Mouse (Mus musculus): ENCODE data around the gene Exoc7. TPM values are rescaled to one million over a fixed set of nuclear protein-coding genes. Genes with fewer than 3 reads are reported as not detected.

The Exoc7 gene
- 44.3 TPM for polyA plus RNA-seq (2017; shearing (Covaris generic))

DNA sequence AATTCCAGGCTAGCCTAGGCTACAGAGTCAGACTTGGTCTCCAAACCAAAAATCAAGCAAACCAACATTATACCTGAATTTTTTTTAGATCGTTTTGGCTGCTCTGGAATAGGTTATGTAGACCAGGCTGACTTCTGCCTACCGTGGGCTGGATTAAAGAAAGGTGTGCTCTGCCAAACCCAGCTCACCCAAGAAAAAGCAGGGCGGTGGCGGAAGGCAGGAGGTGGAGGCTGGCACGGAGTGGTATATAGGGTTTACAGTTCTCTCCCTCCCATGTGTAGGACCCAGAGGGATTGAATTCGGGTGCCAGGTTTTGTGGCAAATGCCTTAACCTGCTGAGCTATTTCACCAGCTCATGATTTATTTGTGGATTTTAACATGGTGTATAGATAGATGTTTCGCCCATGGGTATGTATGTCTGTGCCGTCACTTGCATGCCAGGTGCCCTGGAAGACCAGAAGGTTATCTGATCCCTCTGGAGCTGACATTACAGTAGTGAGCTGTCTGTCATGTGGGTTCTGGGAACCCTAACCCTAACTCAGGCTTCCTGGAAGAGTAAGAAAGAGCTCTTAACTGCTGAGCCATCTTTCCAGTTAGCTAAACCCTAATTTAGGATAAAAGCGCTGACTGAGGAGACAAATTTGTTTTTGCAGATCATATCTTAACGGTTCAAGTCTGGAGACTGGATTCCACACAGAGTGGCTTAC, at the start of gene Exoc7:
Gene Exoc7 (minus strand): TSS at position 215 of the 707 bp plus-strand sequence.

GRCm38 (mm10) chr11:116335244-116336036, 28.4 kb upstream of the Exoc7 start, which contains the start of gene Foxj1:
Gene Foxj1, minus strand, starts transcription at chr11:116335399.

GRCm38 (mm10) chr11:116280751-116281663, 26.0 kb downstream of the Exoc7 start, which contains the start of gene Galr2:
Gene Galr2, plus strand, starts transcription at chr11:116280939.

DNA sequence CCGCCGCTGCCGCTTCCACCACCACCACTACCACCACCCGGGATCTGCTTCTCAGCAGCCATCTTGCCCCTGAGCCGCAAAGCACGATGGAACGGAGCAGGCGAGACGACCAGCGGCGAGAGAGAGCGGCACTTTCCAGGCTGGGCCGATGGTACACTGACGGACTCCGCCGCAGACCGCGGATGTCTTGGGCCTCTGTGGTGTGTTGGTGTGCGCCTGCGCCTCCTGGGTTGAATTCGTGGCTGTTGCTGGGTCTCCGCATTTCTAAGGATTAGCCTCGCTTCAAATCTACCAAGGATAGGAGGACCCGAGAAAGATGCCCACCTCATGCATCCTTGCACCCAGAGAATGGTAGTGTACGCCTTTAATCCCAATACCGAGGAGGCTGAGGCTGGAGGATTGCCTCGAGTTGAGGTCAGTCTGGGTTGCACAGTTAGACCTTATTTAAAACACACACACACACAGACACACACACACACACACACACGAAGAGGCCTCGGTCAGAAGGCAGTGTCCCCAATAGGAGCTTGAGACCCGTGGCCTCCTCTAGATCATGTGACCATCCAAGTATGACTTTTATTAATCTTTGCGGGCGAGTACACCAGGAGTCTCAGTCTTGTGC, 32.9 kb downstream of the Exoc7 start, which contains the start of gene Srp68:
Gene Srp68 (minus strand): TSS at position 173 of the 622 bp plus-strand sequence.

Other genes starting within 250 kb of the Exoc7 start
- 92.3 TPM for gene Unc13d, start 229.3 kb downstream of the Exoc7 start, polyA plus RNA-seq (2017; shearing (Covaris generic))
- 267 TPM for gene Wbp2, start 220.2 kb downstream of the Exoc7 start, polyA plus RNA-seq (2017; shearing (Covaris generic))
- gene Trim47, start 180.0 kb downstream of the Exoc7 start, polyA plus RNA-seq (2017; shearing (Covaris generic)): 1.6 TPM
- gene Trim65, start 176.1 kb downstream of the Exoc7 start, polyA plus RNA-seq (2017; shearing (Covaris generic)): 16.2 TPM
- gene Mrpl38, start 168.4 kb downstream of the Exoc7 start, polyA plus RNA-seq (2017; shearing (Covaris generic)): 73.0 TPM
- 9.7 TPM for gene Fbf1, start 139.1 kb downstream of the Exoc7 start, polyA plus RNA-seq (2017; shearing (Covaris generic))
- 43.9 TPM for gene Ten1, start 108.4 kb downstream of the Exoc7 start, polyA plus RNA-seq (2017; shearing (Covaris generic))
- gene Acox1, start 108.2 kb downstream of the Exoc7 start, polyA plus RNA-seq (2017; shearing (Covaris generic)): 21.8 TPM
- gene Evpl, start 69.2 kb downstream of the Exoc7 start, polyA plus RNA-seq (2017; shearing (Covaris generic)): 0.12 TPM
- gene Srp68, start 33.0 kb downstream of the Exoc7 start, polyA plus RNA-seq (2017; shearing (Covaris generic)): 76.0 TPM
- not detected for gene Galr2, start 26.3 kb downstream of the Exoc7 start, polyA plus RNA-seq (2017; shearing (Covaris generic))
- not detected for gene Foxj1, start 28.2 kb upstream of the Exoc7 start, polyA plus RNA-seq (2017; shearing (Covaris generic))
- 13.5 TPM for gene Rnf157, start 105.8 kb upstream of the Exoc7 start, polyA plus RNA-seq (2017; shearing (Covaris generic))
- gene Ubald2, start 126.9 kb upstream of the Exoc7 start, polyA plus RNA-seq (2017; shearing (Covaris generic)): 233 TPM
- gene Qrich2, start 159.0 kb upstream of the Exoc7 start, polyA plus RNA-seq (2017; shearing (Covaris generic)): not detected
- 135 TPM for gene Prpsap1, start 187.0 kb upstream of the Exoc7 start, polyA plus RNA-seq (2017; shearing (Covaris generic))
- 0.20 TPM for gene Sphk1, start 223.7 kb upstream of the Exoc7 start, polyA plus RNA-seq (2017; shearing (Covaris generic))